ENCODE assay signal across 8 mouse cellular contexts in the genomic region with DNA sequence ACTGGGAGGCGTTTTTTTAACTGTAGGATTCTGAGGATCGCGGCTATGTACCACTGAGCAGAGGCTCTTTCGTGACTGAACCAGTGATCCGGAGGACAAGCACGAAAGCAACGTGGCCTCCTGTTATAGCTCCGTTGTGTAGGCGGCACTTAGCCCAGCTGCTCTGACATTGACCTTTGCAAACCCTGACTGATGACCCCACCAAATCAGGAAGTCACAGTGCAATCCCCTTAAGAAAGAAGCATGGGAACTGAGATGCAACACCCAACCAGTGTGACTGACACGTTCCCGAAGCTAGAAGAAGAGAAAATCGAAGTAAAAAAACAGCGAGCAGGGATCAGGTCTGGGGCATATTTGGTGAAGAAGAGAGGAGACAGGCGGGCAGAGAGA. TPM values are rescaled to one million over a fixed set of nuclear protein-coding genes. Genes with fewer than 3 reads are reported as not detected.
A peak's percentile ranks its signal among the peaks of the same experiment; 100 is the strongest.
DNase-seq lines count a peak whose midpoint lies in the region; ATAC-seq lines count a peak whose summit lies in the region.

No protein-coding gene starts in this region.

- no peaks in the 10 kb centered on the region for H3K36me3 ChIP-seq in kidney, embryonic 15.5 days
- H3K36me3 ChIP-seq in midbrain, embryonic 12.5 days = no peaks in the 10 kb centered on the region

- peak overlapping the region; percentile 52 for H3K4me2 ChIP-seq in kidney, embryonic 15.5 days
- H3K4me2 ChIP-seq in midbrain, embryonic 12.5 days (replicated peaks) = peak overlapping the region; percentile 18; the same call in 1 of the 2 replicates

- H3K9me3 ChIP-seq in kidney, embryonic 15.5 days (replicated peaks) = no peaks in the 10 kb centered on the region
- no peaks in the 10 kb centered on the region for H3K9me3 ChIP-seq in midbrain, embryonic 12.5 days

- intact Hi-C loops in heart, postnatal 25 days (cut with DNase I) = loop anchor here (2.0 kb wide), 1 partner anchor 66 kb away; no protein-coding TSS in a partner anchor
- intact Hi-C loops in left cerebral cortex, postnatal 14 days (cut with DNase I) = loop anchor here (1.0 to 5.0 kb wide), 2 partner anchors 49 to 64 kb away; no protein-coding TSS in a partner anchor

- peak overlapping the region; percentile 21 for H3K4me3 ChIP-seq in kidney, embryonic 15.5 days (replicated peaks)
- H3K4me3 ChIP-seq in midbrain, embryonic 12.5 days = no peak overlapping the region

- H3K27me3 ChIP-seq in kidney, embryonic 15.5 days = no peaks in the 10 kb centered on the region
- no peaks in the 10 kb centered on the region for H3K27me3 ChIP-seq in midbrain, embryonic 12.5 days

- peak overlapping the region; percentile 69 for H3K27ac ChIP-seq in kidney, embryonic 15.5 days
- H3K27ac ChIP-seq in midbrain, embryonic 12.5 days (replicated peaks) = no peak overlapping the region

- H3K4me1 ChIP-seq in kidney, embryonic 15.5 days = peaks cover 9% of the 10 kb centered on the region
- H3K4me1 ChIP-seq in midbrain, embryonic 12.5 days = no peaks in the 10 kb centered on the region

- WGBS in kidney, embryonic 15.5 days = 28% methylated on average over 14 of the region's 14 CpGs
- 62% methylated on average over 14 of the region's 14 CpGs for WGBS in midbrain, embryonic 12.5 days

- peak; percentile 27 to 49 for DNase-seq in heart, adult 18-20 months
- DNase-seq in heart, postnatal 25 days (ENCODE audit: low spot score) = no peak
- DNase-seq in left cerebral cortex, postnatal 14 days (ENCODE audit: low spot score in 2 of 2) = no peak
- DNase-seq in thymus, adult 18-20 months = no peak
- no peak for DNase-seq in right cerebral cortex, postnatal 36 days (ENCODE audit: low spot score in 2 of 2)

- ATAC-seq in granulocyte monocyte progenitor cell, adult 5-6 weeks (replicated peaks; ENCODE audit: poor library complexity, severe bottlenecking) = peak; percentile 56
- peak; percentile 77 for ATAC-seq in kidney, embryonic 15.5 days (replicated peaks; ENCODE audit: low FRiP score)
- no peak for ATAC-seq in midbrain, embryonic 12.5 days (ENCODE audit: low FRiP score, low read depth)

- peak overlapping the region; percentile 21; the same call in 1 of the 2 replicates for H3K9ac ChIP-seq in kidney, embryonic 15.5 days
- H3K9ac ChIP-seq in midbrain, embryonic 12.5 days (replicated peaks) = no peak overlapping the region

RNA-seq across cellular contexts. Expression of a gene that starts 6.6 kb away (rescaled TPM):
- not detected for total RNA-seq in heart, adult 18-20 months (2021)
- total RNA-seq in heart, postnatal 25 days (2021) = not detected
- not detected in 2 replicates for total RNA-seq in granulocyte monocyte progenitor cell, adult 5-6 weeks (2014; fragmentation: Nextera tagmentation)
- not detected in 2 replicates for total RNA-seq in granulocyte monocyte progenitor cell, adult 5-6 weeks (2017)
- polyA plus RNA-seq in kidney, embryonic 15.5 days (2015; fragmentation: Nextera tagmentation; extraction: Ambion mirVana) = not detected in 2 replicates
- not detected in 2 replicates for polyA plus RNA-seq in midbrain, embryonic 12.5 days (2016; fragmentation: Nextera tagmentation; extraction: Ambion mirVana)
- not detected for total RNA-seq in left cerebral cortex, postnatal 14 days (2021)

RNA-seq across cellular contexts. Expression of a gene that starts 9.6 kb away (rescaled TPM):
- not detected for total RNA-seq in heart, adult 18-20 months (2021)
- not detected for total RNA-seq in heart, postnatal 25 days (2021)
- total RNA-seq in granulocyte monocyte progenitor cell, adult 5-6 weeks (2014; fragmentation: Nextera tagmentation) = not detected in 2 replicates
- 0.73 TPM in 1 of 2 replicates, not detected in the other for total RNA-seq in granulocyte monocyte progenitor cell, adult 5-6 weeks (2017)
- polyA plus RNA-seq in kidney, embryonic 15.5 days (2015; fragmentation: Nextera tagmentation; extraction: Ambion mirVana) = not detected in 2 replicates
- polyA plus RNA-seq in midbrain, embryonic 12.5 days (2016; fragmentation: Nextera tagmentation; extraction: Ambion mirVana) = not detected in 2 replicates
- 1 to 10 TPM; 1.4 to 1.6 TPM for total RNA-seq in left cerebral cortex, postnatal 14 days (2021)

RNA-seq across cellular contexts. Expression of a gene that starts 10.2 kb away (rescaled TPM):
- total RNA-seq in heart, adult 18-20 months (2021) = not detected
- total RNA-seq in heart, postnatal 25 days (2021) = not detected
- total RNA-seq in granulocyte monocyte progenitor cell, adult 5-6 weeks (2014; fragmentation: Nextera tagmentation) = 0.70 TPM in 1 of 2 replicates, not detected in the other
- 1.3 and 2.3 TPM in 2 replicates for total RNA-seq in granulocyte monocyte progenitor cell, adult 5-6 weeks (2017)
- polyA plus RNA-seq in kidney, embryonic 15.5 days (2015; fragmentation: Nextera tagmentation; extraction: Ambion mirVana) = 1.1 and 1.4 TPM in 2 replicates
- 0.13 TPM in 1 of 2 replicates, not detected in the other for polyA plus RNA-seq in midbrain, embryonic 12.5 days (2016; fragmentation: Nextera tagmentation; extraction: Ambion mirVana)
- total RNA-seq in left cerebral cortex, postnatal 14 days (2021) = 10 to 100 TPM; 10.5 to 15.8 TPM

RNA-seq across cellular contexts. Expression of a gene that starts 30.7 kb away (rescaled TPM):
- total RNA-seq in heart, adult 18-20 months (2021) = not detected
- total RNA-seq in heart, postnatal 25 days (2021) = not detected
- not detected in 2 replicates for total RNA-seq in granulocyte monocyte progenitor cell, adult 5-6 weeks (2014; fragmentation: Nextera tagmentation)
- not detected in 2 replicates for total RNA-seq in granulocyte monocyte progenitor cell, adult 5-6 weeks (2017)
- polyA plus RNA-seq in kidney, embryonic 15.5 days (2015; fragmentation: Nextera tagmentation; extraction: Ambion mirVana) = not detected in 2 replicates
- polyA plus RNA-seq in midbrain, embryonic 12.5 days (2016; fragmentation: Nextera tagmentation; extraction: Ambion mirVana) = 0.36 TPM in 1 of 2 replicates, not detected in the other
- not detected for total RNA-seq in left cerebral cortex, postnatal 14 days (2021)

RNA-seq across cellular contexts. Expression of a gene that starts 39.3 kb away (rescaled TPM):
- total RNA-seq in heart, adult 18-20 months (2021) = not detected
- total RNA-seq in heart, postnatal 25 days (2021) = not detected
- not detected in 2 replicates for total RNA-seq in granulocyte monocyte progenitor cell, adult 5-6 weeks (2014; fragmentation: Nextera tagmentation)
- total RNA-seq in granulocyte monocyte progenitor cell, adult 5-6 weeks (2017) = not detected in 2 replicates
- polyA plus RNA-seq in kidney, embryonic 15.5 days (2015; fragmentation: Nextera tagmentation; extraction: Ambion mirVana) = not detected in 2 replicates
- polyA plus RNA-seq in midbrain, embryonic 12.5 days (2016; fragmentation: Nextera tagmentation; extraction: Ambion mirVana) = 0.30 TPM in 1 of 2 replicates, not detected in the other
- total RNA-seq in left cerebral cortex, postnatal 14 days (2021) = not detected

Comparison
In these comparisons a context has a peak if more than half of its experiments do, and no peak if none do; other contexts are left out.
1. DNase-seq: peak in heart, adult 18-20 months (2 of 2); none in heart, postnatal 25 days (single experiment), left cerebral cortex, postnatal 14 days (0 of 2), thymus, adult 18-20 months (0 of 2) and right cerebral cortex, postnatal 36 days (0 of 2).